Mouse (Mus musculus): ENCODE data around the gene Greb1. TPM values are rescaled to one million over a fixed set of nuclear protein-coding genes. Genes with fewer than 3 reads are reported as not detected.

Gene Greb1
- total RNA-seq, 2 experiments from 2014 or later, result not detected

- peak; percentile 81 for ATAC-seq (replicated peaks; ENCODE audit: low FRiP score, poor library complexity, severe bottlenecking)
These were observed 10.1 kb upstream of the Greb1 start, which contains the start of gene E2f6 for GRCm38 (mm10) chr12:16810525-16811431. Gene E2f6 (plus strand): TSS chr12:16810963.

- no peak for ATAC-seq (replicated peaks; ENCODE audit: low FRiP score, poor library complexity, severe bottlenecking)
These were observed 7.4 kb upstream of the Greb1 start for GRCm38 (mm10) chr12:16808045-16808444.

GRCm38 (mm10) chr12:16805511-16805910, 4.8 kb upstream of the Greb1 start:
- ATAC-seq (replicated peaks; ENCODE audit: low FRiP score, poor library complexity, severe bottlenecking), result peak; percentile 81

- no peak for ATAC-seq (replicated peaks; ENCODE audit: low FRiP score, poor library complexity, severe bottlenecking)
These were observed 3.3 kb upstream of the Greb1 start for GRCm38 (mm10) chr12:16803956-16804430.

DNA sequence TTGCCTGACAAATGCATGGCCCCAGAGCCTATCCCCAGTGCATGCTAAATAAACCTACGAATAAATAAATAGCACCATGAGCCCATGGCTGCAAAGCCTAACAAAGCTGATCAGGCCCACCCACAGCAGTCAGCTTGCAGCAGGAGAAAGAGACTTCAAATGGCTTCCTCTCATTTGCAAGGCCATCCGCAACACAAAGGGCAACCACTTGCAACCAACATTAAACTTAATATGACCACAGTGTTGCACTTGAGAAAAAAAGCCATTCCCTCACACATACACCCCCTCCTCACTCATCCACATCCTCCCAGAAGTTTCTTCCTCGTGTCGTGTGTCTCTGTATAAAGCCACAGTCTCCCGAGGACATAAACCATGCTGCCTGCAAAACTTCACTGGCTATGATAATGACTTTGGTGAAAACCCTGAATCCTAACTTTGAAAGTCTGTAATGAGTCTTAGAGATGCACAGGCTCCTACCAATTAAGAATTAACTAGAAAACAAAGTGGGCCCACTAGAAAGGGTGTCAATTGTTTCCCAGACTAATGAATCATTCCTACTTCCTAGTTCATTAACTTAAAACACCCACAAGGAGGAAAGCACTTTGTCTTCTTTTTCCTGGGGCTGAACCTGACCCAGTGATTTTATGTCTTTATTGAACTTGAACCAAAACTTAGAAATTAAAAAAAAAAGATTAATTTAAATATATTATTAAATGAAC, 2.7 kb upstream of the Greb1 start:
- ATAC-seq (replicated peaks; ENCODE audit: low FRiP score, poor library complexity, severe bottlenecking), result no peak

- no peak for ATAC-seq (replicated peaks; ENCODE audit: low FRiP score, poor library complexity, severe bottlenecking)
These were observed 251 bp upstream of the Greb1 start for GRCm38 (mm10) chr12:16800959-16801315.

DNA sequence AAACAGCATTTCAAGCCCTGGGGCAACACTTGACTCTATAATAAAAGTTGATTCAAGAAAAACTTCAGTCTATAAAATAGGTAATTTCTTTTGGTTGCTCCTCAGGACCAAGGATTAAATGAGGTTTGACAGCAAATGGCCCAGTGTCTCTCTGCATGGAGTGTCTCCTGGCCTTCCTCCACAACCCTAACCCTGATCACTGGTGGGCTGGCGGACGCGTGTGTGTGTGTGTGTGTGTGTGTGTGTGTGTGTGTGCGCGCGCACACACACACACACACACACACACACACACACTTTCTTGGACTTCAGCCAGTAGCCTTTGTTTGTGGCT, 793 bp downstream of the Greb1 start:
- ATAC-seq (replicated peaks; ENCODE audit: low FRiP score, poor library complexity, severe bottlenecking), result no peak

DNA sequence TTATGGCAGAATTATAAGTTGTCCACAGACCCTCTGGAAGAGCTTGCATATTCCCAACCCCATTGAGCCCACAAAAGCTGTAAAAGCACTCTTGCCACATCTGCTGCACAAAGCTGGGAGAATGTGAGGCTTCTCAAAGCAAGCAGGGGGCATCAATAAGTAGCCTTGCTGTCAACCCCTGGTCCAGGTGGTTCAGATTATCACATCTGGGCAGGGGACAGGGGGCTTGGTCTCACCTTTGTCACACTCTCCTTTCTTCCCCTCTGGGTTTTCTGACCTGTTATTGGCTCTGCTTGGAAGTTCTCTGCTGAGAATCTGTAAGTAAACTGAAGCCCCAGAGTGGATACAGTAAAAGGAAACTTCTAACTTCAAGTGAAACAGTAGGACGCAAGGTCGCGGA, 1.8 kb downstream of the Greb1 start:
- ATAC-seq (replicated peaks; ENCODE audit: low FRiP score, poor library complexity, severe bottlenecking), result no peak

GRCm38 (mm10) chr12:16795781-16796180, 4.9 kb downstream of the Greb1 start:
- no peak for ATAC-seq (replicated peaks; ENCODE audit: low FRiP score, poor library complexity, severe bottlenecking)

DNA sequence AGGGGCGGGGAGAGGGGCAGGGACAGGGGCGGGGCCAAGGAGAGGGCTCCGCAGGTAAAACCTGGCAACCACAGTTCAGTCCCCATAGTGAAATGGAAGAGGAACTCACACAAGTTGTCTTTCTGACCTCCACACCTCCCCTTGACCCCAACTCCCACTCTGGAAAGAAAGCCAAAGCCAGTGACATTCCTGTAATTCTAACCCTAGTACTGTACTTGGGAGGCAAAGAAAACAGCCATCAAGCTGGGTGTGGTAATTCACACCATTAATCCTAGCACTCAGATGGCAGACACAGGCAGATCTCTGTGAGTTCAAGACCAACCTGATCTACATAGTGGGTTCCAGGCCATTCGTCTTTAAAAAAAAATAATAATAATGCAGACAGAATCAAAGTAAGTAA, 7.3 kb downstream of the Greb1 start:
- no peak for ATAC-seq (replicated peaks; ENCODE audit: low FRiP score, poor library complexity, severe bottlenecking)

DNA sequence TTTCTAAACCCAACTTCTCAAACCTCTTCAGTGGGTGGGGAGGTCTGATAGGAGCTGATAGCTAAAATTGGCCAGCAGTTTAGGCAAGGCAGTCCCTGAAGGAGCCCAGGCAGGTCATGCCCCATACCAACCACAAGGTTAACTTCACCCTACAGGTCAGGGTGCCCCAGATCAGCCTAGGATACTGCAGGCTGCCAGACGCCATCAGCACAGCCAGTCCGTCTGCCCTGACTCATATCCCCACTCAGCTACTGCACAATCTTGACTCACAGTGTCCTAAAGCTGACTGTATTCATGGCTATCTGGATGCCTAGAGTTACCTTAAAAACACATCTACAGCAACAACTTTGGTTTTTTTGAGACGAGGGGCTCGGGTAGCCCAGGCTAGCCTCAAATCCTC, 10.2 kb downstream of the Greb1 start:
- ATAC-seq (replicated peaks; ENCODE audit: low FRiP score, poor library complexity, severe bottlenecking), result no peak

DNA sequence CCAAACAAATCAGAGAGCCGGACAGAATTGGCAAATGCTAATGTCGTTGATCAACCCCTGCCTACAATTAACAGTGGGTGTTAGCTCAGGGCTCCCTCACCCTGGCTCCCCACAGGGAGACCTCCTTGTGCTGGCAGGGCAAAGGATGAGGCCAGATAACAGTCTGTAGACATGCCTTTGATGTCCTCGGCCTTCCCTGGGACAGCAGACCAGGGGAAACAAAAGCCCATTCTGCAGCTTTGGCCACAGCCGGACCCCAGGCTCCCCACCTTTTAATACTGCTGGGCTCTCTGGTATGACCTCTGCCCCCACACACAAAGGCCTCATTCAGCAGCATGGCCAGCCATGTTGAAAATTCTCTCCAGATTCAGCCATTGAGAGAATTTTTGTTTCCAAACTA, 10.9 kb downstream of the Greb1 start:
- ATAC-seq (replicated peaks; ENCODE audit: low FRiP score, poor library complexity, severe bottlenecking), result no peak

DNA sequence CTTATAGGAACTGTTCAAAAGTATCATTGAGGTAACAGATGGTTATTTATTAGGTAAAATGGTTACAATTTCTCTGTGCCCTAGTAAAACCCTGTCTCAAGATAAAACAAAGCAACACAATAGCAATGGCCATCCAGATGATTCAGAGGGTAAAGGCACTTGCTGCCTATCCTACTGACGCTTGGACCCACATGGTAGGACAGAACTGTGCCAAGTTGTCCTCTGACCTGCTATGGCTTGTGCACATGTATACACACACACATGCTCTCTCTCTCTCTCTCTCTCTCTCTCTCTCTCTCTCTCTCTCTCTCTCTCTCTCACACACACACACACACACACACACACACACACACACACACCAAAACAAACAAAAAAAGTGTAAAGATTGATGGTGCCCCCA, 11.5 kb downstream of the Greb1 start:
- no peak for ATAC-seq (replicated peaks; ENCODE audit: low FRiP score, poor library complexity, severe bottlenecking)

GRCm38 (mm10) chr12:16788600-16788999, 12.1 kb downstream of the Greb1 start:
- ATAC-seq (replicated peaks; ENCODE audit: low FRiP score, poor library complexity, severe bottlenecking), result no peak

- ATAC-seq (replicated peaks; ENCODE audit: low FRiP score, poor library complexity, severe bottlenecking), result no peak
These were observed 19.5 kb downstream of the Greb1 start for GRCm38 (mm10) chr12:16781034-16781746.

DNA sequence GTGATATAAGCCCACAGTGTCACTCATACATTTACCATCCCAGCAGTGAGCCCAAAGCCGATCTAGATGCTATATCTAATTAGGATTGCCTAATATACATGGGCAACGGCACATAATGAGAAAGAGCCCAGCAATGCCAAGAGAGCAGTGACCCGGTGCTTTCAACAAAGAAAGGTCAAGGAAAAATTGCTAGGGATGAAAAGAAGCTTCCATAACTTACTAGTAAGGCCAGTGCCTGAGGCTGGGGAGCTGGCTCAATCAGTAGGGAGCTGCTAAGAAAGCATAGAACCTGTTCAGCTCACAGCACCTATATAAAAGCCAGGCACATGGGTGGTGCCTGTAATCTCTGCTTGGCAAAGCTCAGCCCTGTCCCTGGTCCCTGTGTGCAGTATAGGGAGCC, 20.4 kb downstream of the Greb1 start:
- ATAC-seq (replicated peaks; ENCODE audit: low FRiP score, poor library complexity, severe bottlenecking), result no peak

- no peak for ATAC-seq (replicated peaks; ENCODE audit: low FRiP score, poor library complexity, severe bottlenecking)
These were observed 21.5 kb downstream of the Greb1 start for GRCm38 (mm10) chr12:16779165-16779564.

DNA sequence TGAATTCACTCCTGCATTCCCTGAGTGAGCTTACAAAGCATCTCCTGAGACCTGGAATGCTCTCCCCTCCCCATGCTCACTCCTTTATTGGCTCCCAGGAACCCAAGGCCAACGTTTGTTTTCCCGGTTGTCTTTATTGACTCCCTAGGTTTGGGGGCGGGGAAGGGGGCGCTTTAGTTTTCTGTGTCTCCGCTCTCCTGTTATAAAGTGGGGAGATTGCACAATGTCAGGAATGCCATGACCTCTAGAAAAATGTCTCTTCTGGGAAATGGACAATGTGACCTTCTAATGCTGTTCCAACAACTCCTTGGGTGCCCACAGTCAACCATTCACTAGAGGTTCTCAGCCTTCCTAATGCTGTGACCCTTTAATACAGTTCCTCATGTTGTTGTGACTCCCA, 22.2 kb downstream of the Greb1 start:
- no peak for ATAC-seq (replicated peaks; ENCODE audit: low FRiP score, poor library complexity, severe bottlenecking)

GRCm38 (mm10) chr12:16775351-16775750, 25.3 kb downstream of the Greb1 start:
- ATAC-seq (replicated peaks; ENCODE audit: low FRiP score, poor library complexity, severe bottlenecking), result no peak

DNA sequence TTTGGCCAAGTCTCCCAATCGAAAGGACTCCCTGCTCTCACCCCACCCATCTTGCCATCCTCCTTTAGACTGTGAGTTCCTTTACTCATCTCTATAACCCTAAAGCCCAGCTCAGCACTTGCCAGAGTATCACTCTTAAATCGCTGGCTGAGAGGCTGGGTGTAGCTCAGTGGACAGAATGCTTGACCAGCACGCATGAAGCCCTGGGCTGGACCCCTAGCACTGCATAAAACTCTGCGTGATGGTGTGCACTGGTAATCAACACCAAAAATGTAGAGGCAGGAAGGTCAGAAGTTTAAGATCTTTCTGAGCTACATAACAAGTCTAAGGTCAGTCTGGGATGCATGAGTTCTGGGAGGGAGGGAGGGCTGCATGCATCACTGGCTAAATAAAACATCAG, 26.1 kb downstream of the Greb1 start:
- ATAC-seq (replicated peaks; ENCODE audit: low FRiP score, poor library complexity, severe bottlenecking), result no peak

Data from erythroblast, adult 5-6 weeks (primary cell).